10 mouse cellular contexts compared by ENCODE assay signal in the genomic region with DNA sequence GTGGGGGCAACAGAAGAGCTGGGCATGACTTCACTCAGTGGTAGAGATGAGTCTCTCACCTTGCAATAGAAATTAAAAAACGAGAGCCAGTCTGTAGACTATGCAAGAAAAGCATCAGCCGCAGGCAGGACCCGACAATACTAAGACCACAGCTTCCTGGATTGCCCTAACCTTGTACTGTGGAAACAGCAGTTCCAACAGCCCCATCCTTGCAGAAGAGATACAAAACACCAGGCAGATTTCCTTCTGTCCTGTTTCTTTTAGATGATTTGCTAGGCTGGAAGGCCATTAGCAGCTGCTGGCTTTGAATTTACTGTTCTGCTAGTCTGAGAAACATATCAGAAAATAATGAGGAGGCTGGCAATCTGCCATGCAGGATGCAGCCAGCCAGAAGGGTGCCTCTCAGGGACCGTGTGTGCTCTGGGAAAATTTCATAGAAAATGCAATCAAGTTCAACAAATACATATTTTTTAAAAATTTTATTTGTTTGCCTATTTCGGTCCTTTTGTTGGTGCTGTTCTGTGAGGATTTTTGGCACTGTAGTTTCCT. TPM values are rescaled to one million over a fixed set of nuclear protein-coding genes. Genes with fewer than 3 reads are reported as not detected.
DNase-seq lines count a peak whose midpoint lies in the region; ATAC-seq lines count a peak whose summit lies in the region.
"Had no signal": no experiment of that assay in that cellular context is flagged by ENCODE, and none has a peak within 500 bp of the region (broad histone marks: within the 10 kb centered on the region; RNA-seq: fewer than 3 reads in every experiment).

No protein-coding gene starts in this region.

- peak; percentile 34; the same call in 1 of the 2 replicates for ATAC-seq in hindbrain, embryonic 14.5 days (ENCODE audit: low FRiP score)

- no peaks in the 10 kb centered on the region for H3K9me3 ChIP-seq in hindbrain, embryonic 14.5 days (ENCODE audit: control insufficient read depth, low read length)
- no peaks in the 10 kb centered on the region for H3K9me3 ChIP-seq in hindbrain, embryonic 10.5 days

- no peak overlapping the region for H3K4me3 ChIP-seq in hindbrain, embryonic 14.5 days (replicated peaks; ENCODE audit: low read length)
- no peak overlapping the region for H3K4me3 ChIP-seq in hindbrain, embryonic 10.5 days

- H3K4me2 ChIP-seq in hindbrain, embryonic 14.5 days (replicated peaks) = no peak overlapping the region

- H3K27ac ChIP-seq in hindbrain, embryonic 14.5 days = peak overlapping the region; percentile 40; the same call in 1 of the 2 replicates
- no peak overlapping the region for H3K27ac ChIP-seq in hindbrain, embryonic 10.5 days
- H3K27ac ChIP-seq: macrophage had no signal

- H3K27me3 ChIP-seq in hindbrain, embryonic 14.5 days (ENCODE audit: control insufficient read depth, insufficient read depth, low read length) = no peaks in the 10 kb centered on the region
- H3K27me3 ChIP-seq in hindbrain, embryonic 10.5 days (ENCODE audit: insufficient read depth, poor library complexity, severe bottlenecking) = no peaks in the 10 kb centered on the region

- H3K9ac ChIP-seq in hindbrain, embryonic 14.5 days = no peak overlapping the region

- peak; percentile 59 for DNase-seq in hindbrain, embryonic 14.5 days (ENCODE audit: low spot score)
- DNase-seq in hindbrain, embryonic 10.5 days (ENCODE audit: low spot score) = no peak
- DNase-seq in right cerebral cortex, postnatal 14 days = peak; percentile 16
- DNase-seq in right cerebral cortex, postnatal 25 days = no peak
- peak; percentile 38 for DNase-seq in cerebellum, adult 9-10 months
- DNase-seq in layer of hippocampus, postnatal 36 days = peak; percentile 10 to 40
- no peak for DNase-seq in embryo, embryonic 11 days
- no peak for DNase-seq in liver
- DNase-seq: thymus, postnatal 4 days had no signal

- no peaks in the 10 kb centered on the region for H3K36me3 ChIP-seq in hindbrain, embryonic 14.5 days (replicated peaks; ENCODE audit: control insufficient read depth, insufficient read depth)
- no peaks in the 10 kb centered on the region for H3K36me3 ChIP-seq in hindbrain, embryonic 10.5 days

- 75% methylated on average over 5 of the region's 5 CpGs for WGBS in hindbrain, embryonic 14.5 days
- 86% methylated on average over 5 of the region's 5 CpGs for WGBS in hindbrain, embryonic 10.5 days

- H3K4me1 ChIP-seq in hindbrain, embryonic 14.5 days (replicated peaks; ENCODE audit: control insufficient read depth, insufficient read depth, low read length) = 0 out of 2 replicates have a peak, but pooled peaks cover 3% of the 10 kb centered on the region
- no peaks in the 10 kb centered on the region for H3K4me1 ChIP-seq in hindbrain, embryonic 10.5 days (replicated peaks)

RNA-seq across cellular contexts. Expression of a gene that starts 52.9 kb away (rescaled TPM):
- polyA plus RNA-seq in hindbrain, embryonic 14.5 days (2014; fragmentation: Nextera tagmentation; extraction: Ambion mirVana) = 2.5 TPM in 1 of 2 replicates, not detected in the other
- 0.46 and 0.88 TPM in 2 replicates for polyA plus RNA-seq in hindbrain, embryonic 10.5 days (2016; fragmentation: Nextera tagmentation; extraction: Ambion mirVana)
- not detected for total RNA-seq in layer of hippocampus, postnatal 36 days (2021)
- polyA plus RNA-seq: macrophage had no signal

Comparison
In these comparisons a context has a peak if more than half of its experiments do, and no peak if none do; other contexts are left out.
1. DNase-seq: peak in hindbrain, embryonic 14.5 days (single experiment), right cerebral cortex, postnatal 14 days (single experiment), cerebellum, adult 9-10 months (single experiment) and layer of hippocampus, postnatal 36 days (2 of 2); none in hindbrain, embryonic 10.5 days (single experiment), right cerebral cortex, postnatal 25 days (single experiment), embryo, embryonic 11 days (single experiment) and liver (single experiment).